Mouse (Mus musculus): Measurements from ENCODE around the gene Padi4.

GRCm38 (mm10) chr4:140724739-140725138, 49.3 kb downstream of the Padi4 start:
- TF ChIP-seq CHD2 (IDR thresholded peaks at IDR 0.05; ENCODE audit: low read depth, low read length) = no peak
- no peak for TF ChIP-seq ZNF384 (IDR thresholded peaks at IDR 0.05; ENCODE audit: low read depth, low read length)
- no peak for TF ChIP-seq MAFK (IDR thresholded peaks at IDR 0.05; ENCODE audit: insufficient read depth, low read depth, low read length)
